Mouse (Mus musculus) embryonic fibroblast, embryonic 13.5 days (primary cell): ENCODE measurements at regions not wholly inside any gene's neighbourhood (a gene's known extent, or its start where the extent isn't known, plus 50 kb on each side); places are given as distances from the start of the nearest gene placed in this dataset.

ENCODE experiments used
- CTCF ChIP-seq: IDR thresholded peaks from 2 replicates; pipeline ENCODE4 v1.5.1; 2011; ENCODE audit warnings: mild to moderate bottlenecking, control low read depth, low read length, moderate library complexity, borderline replicate concordance; ENCODE audit not compliant: insufficient read depth
- POLR2A ChIP-seq: IDR thresholded peaks from 2 replicates; pipeline ENCODE4 v1.6.1; 2011; ENCODE audit warnings: low read depth, mild to moderate bottlenecking, control low read depth, low read length, moderate library complexity

DNA sequence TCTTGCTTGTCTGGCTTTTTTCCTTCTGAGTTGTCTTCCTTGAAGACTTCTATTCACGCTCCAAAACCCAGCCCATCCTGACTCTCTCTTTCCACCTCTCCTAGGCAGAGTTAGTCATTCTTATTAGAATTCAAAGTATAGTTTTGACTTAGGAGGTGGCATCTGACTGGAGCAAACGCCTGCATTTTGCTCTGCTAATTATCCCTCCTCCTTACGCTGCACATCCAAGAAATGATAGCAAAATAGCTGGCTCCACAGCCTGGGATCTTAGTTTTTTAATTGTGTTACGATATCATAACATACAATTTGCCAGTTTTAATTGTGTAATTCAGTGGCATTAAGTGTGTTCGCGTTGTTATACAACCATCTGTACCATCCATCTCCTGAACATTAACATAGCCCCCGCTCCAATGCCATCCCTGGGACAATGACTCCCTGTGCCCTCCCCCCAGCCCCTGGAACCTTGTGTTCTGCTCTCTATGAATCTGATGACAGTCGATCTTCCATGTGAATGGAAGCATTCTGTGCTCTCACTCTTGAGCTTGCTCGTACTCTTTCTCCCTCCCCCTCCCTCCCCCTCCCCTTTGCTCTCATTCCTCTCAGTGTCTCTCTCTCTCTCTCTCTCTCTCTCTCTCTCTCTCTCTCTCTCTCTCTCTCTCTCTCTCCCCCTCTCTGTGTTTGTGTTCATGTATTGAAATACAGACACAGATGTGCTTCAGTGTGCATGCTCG, 122.6 kb upstream of the Csf3r start:
- TF ChIP-seq CTCF, result no peak
- no peak for TF ChIP-seq POLR2A
